Mouse (Mus musculus) subcutaneous adipose tissue, adult 2 months (tissue): ENCODE data around the gene Gm1604a. TPM values are rescaled to one million over a fixed set of nuclear protein-coding genes. Genes with fewer than 3 reads are reported as not detected.

Experiments
- polyA plus RNA-seq: library from polyadenylated mRNA; depleted of rRNA; stranded (reverse); fragments of >200 nt; gene quantifications from 2 replicates; pipeline ENCODE4 v1.2.3, GENCODE M21; 2012; ENCODE audit warnings: low replicate concordance; rRNA removed

The Gm1604a gene
- not detected in 2 replicates for polyA plus RNA-seq

GRCm38 (mm10) chr17:7025257-7025656, at the start of gene Gm1604a:
Gene Gm1604a (plus strand): TSS chr17:7025568.

GRCm38 (mm10) chr17:6978287-6979248, 46.8 kb upstream of the Gm1604a start, which contains the start of gene Gm49721:
Gene Gm49721 (plus strand): TSS chr17:6978904.

Other genes starting within 250 kb of the Gm1604a start
- 5.6 and 37.1 TPM in 2 replicates for gene Ezr, start 242.8 kb upstream of the Gm1604a start, polyA plus RNA-seq
- 29.2 and 36.1 TPM in 2 replicates for gene Rsph3b, start 76.9 kb upstream of the Gm1604a start, polyA plus RNA-seq
- gene Tagap1, start 64.4 kb upstream of the Gm1604a start, polyA plus RNA-seq = 15.4 and 20.9 TPM in 2 replicates
- gene Rnaset2b, start 54.9 kb upstream of the Gm1604a start, polyA plus RNA-seq = 102 and 105 TPM in 2 replicates
- gene Gm49721, start 46.7 kb upstream of the Gm1604a start, polyA plus RNA-seq = 0.27 TPM in 1 of 2 replicates, not detected in the other
- gene Rps6ka2, start 144.5 kb downstream of the Gm1604a start, polyA plus RNA-seq = 8.1 and 15.7 TPM in 2 replicates